Mouse (Mus musculus) heart, embryonic 14.5 days (tissue): ENCODE measurements around the gene Rhobtb1. TPM values are rescaled to one million over a fixed set of nuclear protein-coding genes. Genes with fewer than 3 reads are reported as not detected.

Experiments
- ATAC-seq: fragments of 200-750 bp; cut with Nextera tagmentation; 2 replicates; pipeline ENCODE4 v1.8.0; 2017; ENCODE audit warnings: low read depth, moderate TSS enrichment; ENCODE audit not compliant: insufficient number of reproducible peaks, insufficient read depth, low FRiP score
- H3K27ac ChIP-seq, 2 experiments: fragments of 200-500 bp in 1 of 2; fragments of 300-500 bp in 1 of 2; sonication (generic) in 1 of 2; replicated peaks in 1 of 2; 2 replicates each; pipeline ENCODE4 v1.5.1; 2012 to 2014; ENCODE audit warnings: low read depth in 2 of 2, low read length in 2 of 2, control low read depth in 1 of 2, mild to moderate bottlenecking in 1 of 2, mixed read lengths in 1 of 2; ENCODE audit not compliant: control insufficient read depth in 1 of 2, insufficient read depth in 1 of 2
- H3K27me3 ChIP-seq: fragments of 300-500 bp; sonication (generic); 2 replicates; pipeline ENCODE4 v1.6.1; 2014; ENCODE audit warnings: mild to moderate bottlenecking, low read length, control low read depth; ENCODE audit not compliant: control insufficient read depth, insufficient read depth
- H3K36me3 ChIP-seq: fragments of 300-500 bp; sonication (generic); 2 replicates; pipeline ENCODE4 v1.6.1; 2014; ENCODE audit warnings: mild to moderate bottlenecking, control low read depth, low read length, mixed read lengths; ENCODE audit not compliant: control insufficient read depth, insufficient read depth
- H3K4me1 ChIP-seq, 2 experiments: fragments of 200-500 bp in 1 of 2; fragments of 300-500 bp in 1 of 2; sonication (generic) in 1 of 2; 2 replicates each; pipeline ENCODE4 v1.6.1; 2012 to 2014; ENCODE audit warnings: low read length in 2 of 2, control low read depth in 1 of 2, mixed read lengths in 1 of 2; ENCODE audit not compliant: control insufficient read depth in 2 of 2, insufficient read depth in 2 of 2
- H3K4me2 ChIP-seq: fragments of 300-500 bp; sonication (generic); 2 replicates; pipeline ENCODE4 v1.6.1; 2014; ENCODE audit warnings: mild to moderate bottlenecking, low read length
- H3K4me3 ChIP-seq, 2 experiments: fragments of 200-500 bp in 1 of 2; fragments of 300-500 bp in 1 of 2; sonication (generic) in 1 of 2; 2 replicates each; pipeline ENCODE4 v1.5.1; 2012 to 2014; ENCODE audit warnings: low read length in 2 of 2, mild to moderate bottlenecking in 2 of 2, control low read depth in 1 of 2, low read depth in 1 of 2, moderate library complexity in 1 of 2; ENCODE audit not compliant: control insufficient read depth in 1 of 2, insufficient read depth in 1 of 2
- H3K9ac ChIP-seq: fragments of 300-500 bp; sonication (generic); 2 replicates; pipeline ENCODE4 v1.6.1; 2014; ENCODE audit warnings: mild to moderate bottlenecking, low read length
- H3K9me3 ChIP-seq: fragments of 300-500 bp; sonication (generic); 2 replicates; pipeline ENCODE4 v1.6.1; 2016; ENCODE audit warnings: low read length, control low read depth; ENCODE audit not compliant: control insufficient read depth
- WGBS: fragments of 180-500 bp; shearing (Covaris S2); extraction: QIAGEN DNeasy Blood & Tissue Kit; methylation state at CpG from one replicate; pipeline ENCODE4 v1.1.7; 2014; 5-methylcytosine and 5-hydroxymethylcytosine counted together
- polyA plus RNA-seq: library from polyadenylated mRNA; unstranded; fragments of >200 nt; fragmentation: Nextera tagmentation; extraction: Ambion mirVana; gene quantifications from 2 replicates; pipeline ENCODE4 v1.2.1, GENCODE M21; 2014

The Rhobtb1 gene
- polyA plus RNA-seq, 1 experiment from 2014 or later: 38.6 TPM

DNA sequence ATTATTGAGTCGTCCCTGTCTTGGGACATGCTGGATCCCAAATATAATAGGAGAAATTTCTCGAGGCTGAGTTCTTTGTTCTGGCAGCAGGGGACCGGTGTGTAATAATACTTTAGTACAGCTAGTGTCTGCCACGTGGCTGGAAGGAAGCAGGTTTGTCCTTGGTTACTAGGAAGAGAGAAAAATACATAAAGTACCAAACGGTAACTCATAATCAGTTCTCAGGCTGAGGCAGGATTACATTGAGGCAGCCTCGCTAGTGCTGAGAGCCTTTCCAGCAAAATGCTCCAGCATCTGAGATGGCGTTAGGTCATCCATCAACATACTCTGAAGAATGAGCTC lies 183.9 kb downstream of the Rhobtb1 start:
- Histone ChIP-seq H3K27me3 (no peaks in the 10 kb centered on the region), H3K4me1 (no peaks in the 10 kb centered on the region), H3K4me3 (no peak overlapping the region), H3K9me3 (no peaks in the 10 kb centered on the region), H3K4me2 (no peak overlapping the region), H3K9ac (no peak overlapping the region), H3K27ac (no peak overlapping the region), H3K36me3 (peaks cover 67% of the 10 kb centered on the region)
- no peak for ATAC-seq
- WGBS: 84% methylated on average over 7 of the region's 7 CpGs

DNA sequence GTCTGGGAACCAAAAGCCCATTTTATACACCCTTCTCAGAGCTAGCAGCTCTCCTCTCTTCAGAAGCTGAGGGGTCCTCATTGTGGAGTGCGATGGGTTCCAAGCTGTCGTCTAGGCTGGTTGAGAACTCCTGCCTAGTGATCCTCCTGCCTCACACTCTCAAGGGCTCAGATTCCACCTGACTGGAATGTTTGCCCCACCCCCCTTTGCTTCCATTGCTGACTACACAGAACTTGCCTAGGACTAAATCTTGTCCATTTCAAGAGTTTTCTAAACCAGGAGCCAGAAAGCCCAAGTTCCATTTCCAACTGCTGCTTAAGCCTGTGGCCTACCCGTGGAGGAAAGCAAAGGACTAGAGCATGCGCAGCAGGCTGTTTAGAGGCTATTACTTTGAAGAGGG lies 184.4 kb downstream of the Rhobtb1 start:
- Histone ChIP-seq H3K9ac (no peak overlapping the region), H3K36me3 (peaks cover 72% of the 10 kb centered on the region), H3K27ac (no peak overlapping the region), H3K27me3 (no peaks in the 10 kb centered on the region), H3K4me2 (no peak overlapping the region), H3K4me1 (no peaks in the 10 kb centered on the region), H3K9me3 (no peaks in the 10 kb centered on the region), H3K4me3 (no peak overlapping the region)
- 77% methylated on average over 4 of the region's 4 CpGs for WGBS
- no peak for ATAC-seq

DNA sequence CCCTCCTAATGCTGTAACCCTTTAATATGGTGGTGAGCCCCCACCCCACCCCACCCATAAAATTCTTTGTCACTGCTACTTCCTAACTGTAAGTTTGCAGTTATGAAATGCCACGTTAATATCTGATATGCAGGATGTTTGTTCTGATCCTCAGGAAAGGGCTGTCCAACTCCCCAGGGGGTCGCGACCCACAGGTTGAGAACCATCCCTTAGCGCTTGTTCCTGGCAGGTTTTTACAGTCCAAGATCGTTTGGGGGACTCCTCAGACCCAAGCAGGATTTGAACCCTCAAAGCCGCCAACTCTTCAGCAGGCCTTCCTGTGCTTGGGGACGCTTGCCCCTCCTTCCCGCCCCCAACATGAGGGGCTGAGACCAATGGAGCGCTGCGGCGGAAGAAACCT lies 185.0 kb downstream of the Rhobtb1 start:
- Histone ChIP-seq H3K27me3 (no peaks in the 10 kb centered on the region), H3K9ac (no peak overlapping the region), H3K4me2 (no peak overlapping the region), H3K4me3 (no peak overlapping the region), H3K9me3 (no peaks in the 10 kb centered on the region), H3K36me3 (peaks cover 78% of the 10 kb centered on the region), H3K4me1 (no peaks in the 10 kb centered on the region), H3K27ac (no peak overlapping the region)
- no peak for ATAC-seq
- WGBS: 90% methylated on average over 11 of the region's 11 CpGs

DNA sequence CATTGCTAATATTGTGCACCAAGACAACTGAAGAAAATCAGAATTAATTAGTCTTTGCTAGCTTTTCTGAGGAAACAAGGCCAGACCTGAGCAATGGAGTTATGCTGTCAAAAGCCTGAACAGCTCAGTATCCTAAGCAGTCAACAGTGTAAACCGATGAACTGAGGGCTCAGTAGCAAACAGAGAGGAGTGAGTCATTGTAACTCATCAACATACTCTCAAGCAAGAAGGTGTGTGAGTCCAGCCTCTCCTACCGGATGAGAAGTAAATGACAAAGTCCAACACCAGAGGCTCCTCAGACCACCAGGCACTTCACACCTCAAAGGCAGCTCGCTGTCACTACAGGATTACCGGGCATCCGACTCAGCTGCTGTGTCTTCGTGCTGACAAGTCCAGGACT lies 188.8 kb downstream of the Rhobtb1 start:
- H3K27ac ChIP-seq: no peak overlapping the region
- H3K4me3 ChIP-seq: no peak overlapping the region
- H3K4me2 ChIP-seq: no peak overlapping the region
- H3K36me3 ChIP-seq: peaks cover 100% of the 10 kb centered on the region
- H3K27me3 ChIP-seq: no peaks in the 10 kb centered on the region
- no peak overlapping the region for H3K9ac ChIP-seq
- H3K9me3 ChIP-seq: no peaks in the 10 kb centered on the region
- WGBS: 56% methylated on average over 6 of the region's 6 CpGs
- H3K4me1 ChIP-seq: no peaks in the 10 kb centered on the region
- no peak for ATAC-seq

Other genes starting within 250 kb of the Rhobtb1 start
- 2.4 and 2.6 TPM in 2 replicates for gene A930033H14Rik, start 61.7 kb downstream of the Rhobtb1 start, polyA plus RNA-seq
- gene Cdk1, start 201.5 kb downstream of the Rhobtb1 start, polyA plus RNA-seq: 338 and 355 TPM in 2 replicates
- gene Ank3, start 247.3 kb downstream of the Rhobtb1 start, polyA plus RNA-seq: 43.2 and 43.5 TPM in 2 replicates